Mouse (Mus musculus): Measurements from ENCODE around the gene Gm28230. TPM values are rescaled to one million over a fixed set of nuclear protein-coding genes. Genes with fewer than 3 reads are reported as not detected.

Gene Gm28230
- polyA plus RNA-seq, 1 experiment from 2014 or later, result not detected

DNA sequence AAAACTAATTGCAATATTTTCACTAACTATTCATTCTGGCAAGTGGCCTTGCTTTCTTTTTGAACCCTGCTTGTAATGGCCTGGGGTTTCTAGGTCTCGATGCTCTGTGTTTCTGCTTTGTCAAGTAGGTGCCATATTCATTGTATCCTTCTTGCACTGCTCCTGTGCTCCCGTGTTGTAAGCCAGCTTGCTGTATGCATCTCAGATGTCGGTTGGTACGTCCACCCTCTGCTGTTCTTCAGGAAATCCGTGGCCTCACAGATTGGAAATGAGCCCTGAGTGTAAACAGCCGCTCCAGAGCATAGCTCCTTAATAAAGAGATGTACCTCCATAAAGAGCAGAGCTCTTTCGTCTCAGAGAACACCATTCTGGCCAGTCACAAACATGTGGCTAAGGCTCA, 18.9 kb upstream of the Gm28230 start:
- TF ChIP-seq CTCF (IDR thresholded peaks at IDR 0.05; ENCODE audit: low read depth), result no peak
- Histone ChIP-seq H3K4me2 (replicated peaks; ENCODE audit: low read depth) (0 out of 2 replicates have a peak overlapping the region, but pooled peaks have one; percentile 6), H3K9me3 (ENCODE audit: control insufficient read depth) (no peaks in the 10 kb centered on the region), H3K4me1 (replicated peaks; ENCODE audit: control insufficient read depth, insufficient read depth, low read length) (no peaks in the 10 kb centered on the region), H3K27ac (ENCODE audit: low read depth, low read length) (no peak overlapping the region), H3K36me3 (ENCODE audit: control insufficient read depth, insufficient read depth) (no peaks in the 10 kb centered on the region), H3K9ac (ENCODE audit: low read depth, low read length) (no peak overlapping the region), H3K4me3 (ENCODE audit: low read depth, low read length) (no peak overlapping the region), H3K27me3 (replicated peaks; ENCODE audit: control insufficient read depth, insufficient read depth, low read length) (peaks cover 94% of the 10 kb centered on the region)
- 37% methylated on average over 7 of the region's 7 CpGs for WGBS
- no peak for ATAC-seq

DNA sequence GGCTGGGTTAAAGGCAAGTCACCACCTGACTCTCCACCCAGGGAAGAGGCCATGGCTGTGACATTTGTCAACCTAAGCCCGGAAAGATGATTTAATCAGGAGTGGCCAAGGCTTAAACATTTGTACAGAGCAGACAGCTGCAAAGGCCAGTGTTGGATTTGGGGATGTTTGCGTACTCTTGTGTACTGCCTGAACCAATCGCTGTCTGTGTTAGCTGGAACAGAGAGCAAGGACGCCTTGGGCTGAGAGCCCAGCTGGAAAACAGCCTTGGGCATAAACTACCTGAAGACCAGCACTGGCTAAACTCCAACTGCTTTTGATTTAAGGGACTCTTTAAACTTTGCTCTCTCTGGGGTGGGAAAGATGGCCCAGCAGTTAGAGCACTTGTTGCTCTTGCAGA, 17.9 kb upstream of the Gm28230 start:
- WGBS, result 31% methylated on average over 4 of the region's 4 CpGs
- Histone ChIP-seq H3K36me3 (ENCODE audit: control insufficient read depth, insufficient read depth) (no peaks in the 10 kb centered on the region), H3K27me3 (replicated peaks; ENCODE audit: control insufficient read depth, insufficient read depth, low read length) (peaks cover 94% of the 10 kb centered on the region), H3K4me1 (replicated peaks; ENCODE audit: control insufficient read depth, insufficient read depth, low read length) (no peaks in the 10 kb centered on the region), H3K4me3 (ENCODE audit: low read depth, low read length) (no peak overlapping the region), H3K9ac (ENCODE audit: low read depth, low read length) (no peak overlapping the region), H3K9me3 (ENCODE audit: control insufficient read depth) (no peaks in the 10 kb centered on the region), H3K27ac (ENCODE audit: low read depth, low read length) (no peak overlapping the region), H3K4me2 (replicated peaks; ENCODE audit: low read depth) (no peak overlapping the region)
- TF ChIP-seq CTCF (IDR thresholded peaks at IDR 0.05; ENCODE audit: low read depth), result no peak
- no peak for ATAC-seq

DNA sequence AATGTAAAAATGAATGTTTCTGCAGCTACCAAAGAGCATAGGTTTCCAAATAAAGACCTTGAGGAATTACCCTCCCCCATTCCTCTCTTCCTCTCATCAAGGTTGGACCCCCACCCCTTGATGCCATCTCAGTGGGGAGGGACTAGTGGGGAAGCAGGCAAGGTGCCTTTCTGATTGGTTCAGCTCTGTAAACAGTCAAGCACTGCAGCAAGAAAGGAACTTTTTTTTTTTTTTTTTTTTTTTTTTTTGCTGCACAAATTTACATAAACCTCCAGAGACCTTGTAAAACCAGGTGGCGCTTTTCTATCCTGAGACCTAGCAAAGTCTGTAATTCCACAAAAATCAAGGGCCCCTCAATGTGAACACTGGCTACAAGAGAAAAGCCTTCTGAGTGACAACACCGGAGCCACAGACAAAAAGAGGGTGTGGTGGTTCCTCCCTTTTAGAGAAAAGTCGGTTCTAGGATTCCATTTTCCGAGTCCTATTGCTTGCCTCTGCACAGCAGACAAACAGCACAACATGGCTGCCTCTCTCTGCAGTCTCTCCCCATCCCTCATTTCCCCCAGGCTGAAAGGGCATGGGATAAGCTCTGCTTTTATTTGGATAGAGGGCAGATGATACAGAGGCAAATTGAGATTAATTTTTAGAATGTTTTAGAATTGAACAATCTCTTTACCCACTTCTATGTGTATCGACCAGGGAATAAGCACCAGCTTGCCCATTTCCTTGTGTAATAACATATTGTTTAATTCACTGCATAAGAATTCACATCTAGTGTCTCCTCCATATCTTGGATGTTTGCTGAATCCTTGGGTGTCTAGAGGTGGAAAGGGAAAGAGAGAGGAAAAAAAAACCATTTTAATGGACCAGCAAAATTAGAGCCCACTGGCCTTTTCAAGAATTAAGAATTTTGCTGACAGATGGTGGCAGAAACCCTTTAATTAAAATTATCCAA, 16.8 kb upstream of the Gm28230 start:
- no peak overlapping the region for H3K4me3 ChIP-seq (ENCODE audit: low read depth, low read length)
- TF ChIP-seq CTCF (IDR thresholded peaks at IDR 0.05; ENCODE audit: low read depth), result no peak
- no peak overlapping the region for H3K9ac ChIP-seq (ENCODE audit: low read depth, low read length)
- no peaks in the 10 kb centered on the region for H3K36me3 ChIP-seq (ENCODE audit: control insufficient read depth, insufficient read depth)
- 22% methylated on average over 5 of the region's 5 CpGs for WGBS
- H3K4me1 ChIP-seq (replicated peaks; ENCODE audit: control insufficient read depth, insufficient read depth, low read length), result no peaks in the 10 kb centered on the region
- no peak overlapping the region for H3K27ac ChIP-seq (ENCODE audit: low read depth, low read length)
- peaks cover 94% of the 10 kb centered on the region for H3K27me3 ChIP-seq (replicated peaks; ENCODE audit: control insufficient read depth, insufficient read depth, low read length)
- H3K4me2 ChIP-seq (replicated peaks; ENCODE audit: low read depth), result no peak overlapping the region
- H3K9me3 ChIP-seq (ENCODE audit: control insufficient read depth), result no peaks in the 10 kb centered on the region
- ATAC-seq, result no peak

DNA sequence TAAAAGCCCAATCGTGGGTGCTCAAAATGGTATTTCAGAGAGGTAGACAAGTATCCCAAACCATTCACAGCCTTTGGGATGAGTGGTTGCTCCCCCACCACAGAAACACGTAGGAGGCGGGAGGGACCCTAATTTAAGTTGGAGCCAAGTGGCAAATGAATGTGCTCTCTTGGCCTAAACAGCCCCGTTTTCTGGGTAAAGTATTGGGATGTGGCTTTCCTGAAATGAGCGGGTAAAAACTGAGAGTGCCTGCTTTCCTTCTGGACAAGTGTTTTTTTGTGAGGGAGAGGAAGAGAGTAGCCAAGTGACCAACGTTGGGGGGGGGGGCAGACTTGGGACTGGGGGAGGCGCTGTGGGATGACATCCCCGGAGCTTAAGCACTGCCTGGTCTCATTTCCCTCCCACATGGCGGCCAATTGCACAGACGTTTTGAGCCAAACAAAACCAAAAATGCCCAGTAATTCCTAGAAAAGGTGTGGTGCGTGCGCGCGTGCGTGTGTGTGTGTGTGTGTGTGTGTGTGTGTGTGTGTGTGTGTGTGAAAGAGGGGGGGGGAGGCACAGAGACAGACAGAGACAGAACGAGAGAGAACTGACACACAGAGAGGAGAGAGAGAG, 15.5 kb upstream of the Gm28230 start:
- no peak for TF ChIP-seq CTCF (IDR thresholded peaks at IDR 0.05; ENCODE audit: low read depth)
- peaks cover 94% of the 10 kb centered on the region for H3K27me3 ChIP-seq (replicated peaks; ENCODE audit: control insufficient read depth, insufficient read depth, low read length)
- peak overlapping the region; percentile 70 for H3K4me2 ChIP-seq (replicated peaks; ENCODE audit: low read depth)
- WGBS, result 4% methylated on average over 16 of the region's 16 CpGs
- peak overlapping the region; percentile 65 for H3K4me3 ChIP-seq (ENCODE audit: low read depth, low read length)
- H3K36me3 ChIP-seq (ENCODE audit: control insufficient read depth, insufficient read depth), result no peaks in the 10 kb centered on the region
- no peak for ATAC-seq
- no peaks in the 10 kb centered on the region for H3K9me3 ChIP-seq (ENCODE audit: control insufficient read depth)
- no peak overlapping the region for H3K27ac ChIP-seq (ENCODE audit: low read depth, low read length)
- H3K4me1 ChIP-seq (replicated peaks; ENCODE audit: control insufficient read depth, insufficient read depth, low read length), result no peaks in the 10 kb centered on the region
- H3K9ac ChIP-seq (ENCODE audit: low read depth, low read length), result no peak overlapping the region

DNA sequence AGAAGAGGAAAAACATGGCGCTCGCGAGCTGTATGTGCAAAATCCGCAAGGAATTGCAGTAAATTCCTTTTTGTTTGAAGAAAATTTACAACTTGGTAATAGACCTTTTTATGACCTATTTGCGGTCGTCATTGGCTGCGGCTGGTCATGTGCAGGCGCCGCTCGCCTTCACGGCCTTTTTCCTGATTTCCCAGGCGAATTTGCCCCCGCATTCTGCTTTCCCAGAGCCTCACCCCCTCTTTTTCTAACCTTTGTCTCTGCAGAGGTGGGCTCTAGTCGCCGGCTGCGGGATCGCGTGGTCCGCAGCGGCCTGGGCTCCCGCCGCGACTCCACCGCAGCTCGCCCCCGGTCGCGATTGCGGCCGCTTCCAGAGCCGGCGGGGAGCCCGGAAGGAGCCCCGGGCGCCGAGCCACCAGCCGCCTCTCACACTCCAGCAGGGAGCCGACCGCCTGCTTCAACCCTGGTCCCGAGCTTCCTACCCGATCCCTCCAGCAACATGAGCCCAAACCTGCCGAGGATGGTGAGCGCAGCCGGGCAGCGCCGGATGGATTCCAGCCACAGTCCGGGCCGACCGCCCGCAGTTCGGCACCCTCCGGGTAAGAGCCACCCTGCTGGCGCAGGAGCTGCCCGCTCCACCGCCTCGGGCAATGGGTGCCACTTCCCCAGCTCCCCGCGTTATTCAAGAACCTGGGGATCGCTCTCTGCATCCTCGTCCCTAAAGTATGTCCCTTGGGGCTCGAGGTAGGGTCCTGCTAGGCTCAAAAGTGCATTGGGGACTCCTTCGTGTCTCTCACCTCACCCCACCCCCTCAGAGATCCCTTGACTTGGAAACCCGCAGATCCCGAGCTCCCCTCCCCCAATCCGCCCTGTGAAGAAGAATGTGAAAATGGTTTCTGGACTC, 14.6 kb upstream of the Gm28230 start, which contains the start of the genes Hoxd3 and Hoxd4:
TSS of gene Hoxd3 (plus strand) at position 207 of the 901 bp plus-strand sequence.
TSS of gene Hoxd4 (plus strand) at position 209 of the 901 bp plus-strand sequence.
- Histone ChIP-seq H3K27ac (ENCODE audit: low read depth, low read length) (peak within 1 kb of the TSS; percentile 66), H3K4me2 (replicated peaks; ENCODE audit: low read depth) (peak within 1 kb of the TSS; percentile 70), H3K9me3 (ENCODE audit: control insufficient read depth) (no peaks in the 10 kb centered on the region), H3K4me3 (ENCODE audit: low read depth, low read length) (peak within 1 kb of the TSS; percentile 65), H3K36me3 (ENCODE audit: control insufficient read depth, insufficient read depth) (no peaks in the 10 kb centered on the region), H3K27me3 (replicated peaks; ENCODE audit: control insufficient read depth, insufficient read depth, low read length) (peaks cover 88% of the 10 kb centered on the region), H3K4me1 (replicated peaks; ENCODE audit: control insufficient read depth, insufficient read depth, low read length) (no peaks in the 10 kb centered on the region), H3K9ac (ENCODE audit: low read depth, low read length) (peak within 1 kb of the TSS; percentile 70)
- no peak for TF ChIP-seq CTCF (IDR thresholded peaks at IDR 0.05; ENCODE audit: low read depth)
- ATAC-seq, result peak; percentile 39
- under 1% methylated on average over 65 of the region's 65 CpGs for WGBS
